Mouse (Mus musculus) C2C12 (cell line): ENCODE results near the gene Tmprss9.

Experiments
- CEBPB ChIP-seq: IDR thresholded peaks from one replicate; pipeline ENCODE4 v1.6.1; 2011; ENCODE audit warnings: low read depth, mild to moderate bottlenecking, control low read depth, moderate library complexity
- CTCF ChIP-seq: IDR thresholded peaks from one replicate; pipeline ENCODE4 v1.5.1; 2011; ENCODE audit not compliant: control insufficient read depth, insufficient read depth, insufficient read length
- MAX ChIP-seq: IDR thresholded peaks from one replicate; pipeline ENCODE4 v1.6.1; 2011; ENCODE audit warnings: mild to moderate bottlenecking, control low read depth
- MYOD1 ChIP-seq: IDR thresholded peaks from one replicate; pipeline ENCODE4 v1.6.1; 2011; ENCODE audit warnings: low read depth; ENCODE audit not compliant: control insufficient read depth, insufficient read length
- MYOG ChIP-seq: IDR thresholded peaks from one replicate; pipeline ENCODE4 v1.6.1; 2011; ENCODE audit not compliant: control insufficient read depth, insufficient read length; ENCODE audit errors: extremely low read depth
- USF1 ChIP-seq: IDR thresholded peaks from one replicate; pipeline ENCODE4 v1.6.1; 2011; ENCODE audit warnings: low read depth, mild to moderate bottlenecking, control low read depth, moderate library complexity

GRCm38 (mm10) chr10:80904004-80904693, 32.5 kb downstream of the Tmprss9 start:
- no peak for TF ChIP-seq MAX
- TF ChIP-seq USF1, result no peak
- TF ChIP-seq CTCF, result no peak
- TF ChIP-seq MYOG, result no peak
- TF ChIP-seq CEBPB, result no peak
- TF ChIP-seq MYOD1, result no peak
